Mouse (Mus musculus): Measurements from ENCODE around the gene Neurl4.

- no peak for TF ChIP-seq CTCF (IDR thresholded peaks at IDR 0.05; ENCODE audit: insufficient read depth, low read length)
- no peak for TF ChIP-seq POLR2A (IDR thresholded peaks at IDR 0.05; ENCODE audit: borderline replicate concordance, extremely low read depth, low read depth, low read length)
Observed at GRCm38 (mm10) chr11:69870289-69871069, 30.4 kb upstream of the Neurl4 start.
